Mouse (Mus musculus) yolk sac, embryonic 10.5 days (tissue): ENCODE measurements around the gene 1700025G04Rik.
A peak's percentile ranks its signal among the peaks of the same experiment; 100 is the strongest.

Source experiments
- DNase-seq: peaks from one replicate; pipeline ENCODE4 v3.0.0-alpha.2; 2017; ENCODE audit warnings: low spot score

Gene 1700025G04Rik

DNA sequence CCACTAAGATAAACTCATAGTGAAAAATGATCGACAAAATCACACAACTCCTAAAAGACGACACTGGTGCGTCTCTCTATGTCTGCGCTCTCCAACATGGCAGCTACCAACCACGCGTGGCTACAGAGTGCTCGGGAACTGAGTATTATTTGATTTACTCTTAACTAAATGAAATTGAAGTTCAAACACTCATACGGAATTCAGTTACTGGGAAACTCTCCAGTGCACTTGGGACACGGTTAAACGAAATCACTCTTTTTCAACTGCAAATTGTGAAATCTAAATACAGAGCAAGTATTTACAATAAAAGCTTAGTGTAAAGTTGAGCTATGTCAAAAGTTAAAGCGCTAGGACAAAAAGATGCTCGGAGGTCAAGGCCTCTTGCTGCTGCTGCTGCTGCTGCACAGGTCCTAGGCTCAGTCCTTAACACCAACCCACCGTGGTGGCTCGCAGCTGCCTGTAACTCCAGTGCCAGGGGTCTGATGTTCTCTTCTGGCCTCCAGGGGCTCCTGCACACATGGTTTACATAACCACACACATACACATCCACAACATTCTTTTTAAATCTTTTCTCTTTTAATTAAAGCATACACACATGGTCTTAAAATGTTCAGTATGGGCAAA lies 13.6 kb downstream of the 1700025G04Rik start:
- DNase-seq, result no peak

DNA sequence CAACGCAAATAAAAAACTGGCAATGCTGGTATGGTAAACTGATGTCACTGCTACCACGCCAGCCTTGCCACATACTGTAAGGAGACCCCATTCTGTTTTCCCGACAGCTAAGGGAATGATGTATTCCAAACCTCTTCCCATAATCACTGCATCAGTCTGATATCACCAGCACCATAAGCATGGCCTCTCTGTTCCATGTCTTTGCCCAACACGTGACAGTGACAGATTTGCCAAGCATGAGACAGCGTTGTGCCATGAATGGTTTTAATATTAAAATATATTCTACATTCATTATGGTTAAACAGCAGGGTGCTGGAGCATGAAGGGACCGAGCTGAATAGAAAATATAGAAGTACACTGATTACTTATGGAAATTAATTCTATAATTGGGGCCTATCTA lies 14.2 kb downstream of the 1700025G04Rik start:
- no peak for DNase-seq

DNA sequence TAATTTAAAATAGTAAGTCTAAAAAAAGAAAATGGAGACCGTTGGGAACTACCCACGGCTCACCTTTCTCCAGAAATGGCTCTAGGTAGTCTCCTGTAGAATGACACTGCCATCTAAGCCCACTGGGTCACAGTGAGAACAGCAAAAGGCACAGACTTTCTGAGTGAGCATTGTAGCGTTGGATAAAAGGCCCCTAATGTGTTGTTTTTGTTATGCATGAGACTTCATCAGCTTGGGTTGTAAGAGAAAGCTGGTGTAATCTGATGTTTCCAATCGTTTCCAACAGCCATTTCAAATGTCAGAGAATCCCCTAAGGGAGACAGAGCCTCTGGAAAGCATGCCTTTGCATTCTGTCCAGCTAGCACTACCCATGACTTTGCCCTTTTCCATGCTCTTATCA lies 19.5 kb downstream of the 1700025G04Rik start:
- no peak for DNase-seq

DNA sequence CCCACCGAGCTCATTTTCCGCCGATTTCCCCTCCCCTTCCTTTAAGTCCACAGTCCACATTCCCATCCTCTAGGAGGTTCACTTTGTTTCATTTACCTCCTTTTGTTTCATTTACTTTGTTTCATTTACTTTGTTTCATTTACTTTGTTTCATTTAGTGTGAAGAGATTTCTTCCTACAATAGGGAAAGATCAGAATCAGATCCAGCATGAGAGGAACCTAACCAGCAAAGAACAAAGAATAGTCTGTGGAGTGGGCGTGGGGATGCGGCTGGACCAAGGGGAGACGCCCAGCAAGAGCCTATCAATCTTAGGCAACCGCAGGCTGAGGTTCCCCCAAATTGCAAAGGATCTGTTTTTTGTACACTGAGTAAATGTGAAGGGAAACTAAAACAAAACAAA lies 20.2 kb downstream of the 1700025G04Rik start:
- no peak for DNase-seq

DNA sequence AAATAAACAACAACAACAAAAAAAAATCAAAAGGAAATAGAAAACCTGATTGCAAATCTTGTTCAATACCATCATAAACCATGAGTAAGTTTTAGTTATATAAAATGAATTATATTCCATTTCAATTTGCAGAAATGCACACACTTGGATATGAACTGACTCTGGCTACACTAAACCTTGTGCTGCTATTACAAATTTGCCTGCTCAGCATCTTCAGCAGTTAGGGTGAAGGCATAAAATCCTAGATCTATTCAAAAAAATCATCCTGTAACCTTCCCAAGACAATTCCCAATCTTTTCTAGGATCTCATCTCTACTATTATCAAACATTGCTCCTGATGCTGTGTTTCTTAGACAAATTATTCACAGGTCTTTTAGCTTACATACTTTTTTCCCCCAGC lies 22.0 kb downstream of the 1700025G04Rik start:
- no peak for DNase-seq

GRCm38 (mm10) chr1:152065527-152065926 lies 24.4 kb downstream of the 1700025G04Rik start:
- DNase-seq, result no peak

- no peak for DNase-seq
Observed at GRCm38 (mm10) chr1:152063357-152064145, 26.4 kb downstream of the 1700025G04Rik start.

DNA sequence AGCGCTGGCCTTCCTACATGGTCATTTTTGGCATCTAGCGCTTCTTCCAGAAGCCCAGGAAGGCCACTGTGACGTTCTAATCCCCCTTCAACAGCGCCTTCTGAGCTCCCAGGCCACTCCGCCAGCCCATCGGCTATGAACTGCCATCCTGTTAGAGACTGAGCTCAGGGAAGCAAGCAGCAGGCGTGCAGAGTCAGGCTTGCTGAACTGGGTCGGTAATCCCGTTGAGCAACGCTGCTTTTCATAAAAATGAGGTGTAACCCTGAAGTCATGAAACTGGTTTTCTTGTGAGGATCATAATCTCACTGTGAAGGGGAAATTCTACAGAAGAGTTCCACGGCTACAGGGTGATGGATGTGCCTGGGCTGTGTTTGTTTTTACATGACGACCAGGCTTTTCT lies 28.2 kb downstream of the 1700025G04Rik start:
- no peak for DNase-seq

GRCm38 (mm10) chr1:152060265-152060664 lies 29.7 kb downstream of the 1700025G04Rik start:
- no peak for DNase-seq

- DNase-seq, result no peak
Observed at GRCm38 (mm10) chr1:152058776-152059175, 31.1 kb downstream of the 1700025G04Rik start.

DNA sequence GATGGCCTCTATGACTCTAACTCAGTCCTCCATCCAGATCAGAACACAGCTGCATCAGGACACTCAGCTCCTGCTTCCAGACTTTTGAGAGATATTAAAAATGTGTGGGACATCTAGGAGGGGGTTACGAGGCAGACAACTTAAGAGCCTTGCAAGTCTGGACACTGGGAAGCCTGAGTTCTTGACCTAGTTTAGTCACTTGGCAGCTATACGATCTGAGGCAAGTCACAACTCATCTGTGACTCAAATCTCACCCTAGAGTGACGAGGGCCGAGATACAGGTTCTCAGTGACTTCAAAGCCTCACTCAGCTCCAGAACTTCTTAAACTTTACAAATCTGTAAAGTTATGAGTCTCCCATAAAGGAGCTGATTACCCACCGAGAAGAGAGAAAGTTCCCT lies 36.8 kb downstream of the 1700025G04Rik start:
- DNase-seq, result no peak

DNA sequence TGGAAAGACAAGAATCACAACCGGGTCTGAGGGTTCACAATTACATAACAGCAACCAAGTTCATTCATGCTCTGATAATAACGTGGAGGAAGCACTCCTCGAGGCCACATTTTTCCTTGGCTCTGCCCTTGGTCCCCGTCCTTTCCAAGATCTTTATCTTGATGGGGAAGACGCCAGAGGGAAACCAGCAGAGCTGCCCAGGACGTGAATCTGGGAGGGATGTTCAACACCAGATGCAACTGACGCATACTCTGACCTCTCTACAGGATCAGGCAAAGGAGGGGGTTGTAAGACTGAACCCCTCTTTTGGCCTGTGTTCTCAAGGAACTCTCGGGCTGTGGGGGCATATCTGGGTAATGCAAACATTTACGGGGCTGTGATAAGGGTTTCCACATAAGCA lies 38.1 kb downstream of the 1700025G04Rik start:
- no peak for DNase-seq

DNA sequence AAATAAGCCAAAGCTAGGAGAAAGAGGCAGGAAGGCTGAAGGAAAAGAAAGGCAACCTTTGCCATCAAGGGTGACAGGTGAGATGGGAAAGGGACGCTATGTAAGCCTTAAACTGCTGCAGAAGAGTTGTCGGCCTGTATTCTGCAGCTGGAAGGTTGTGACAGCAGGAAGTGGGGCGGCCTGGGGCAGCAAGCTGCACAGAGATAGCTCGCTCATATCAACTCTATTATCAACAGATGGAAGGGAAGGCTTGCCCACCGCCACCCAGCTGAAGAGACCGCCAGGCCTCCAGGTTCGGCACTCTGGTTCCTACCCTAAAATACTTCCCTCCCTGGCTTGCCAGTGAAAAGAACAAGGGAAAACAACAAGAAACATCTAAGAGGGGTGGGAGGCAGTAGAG lies 39.9 kb downstream of the 1700025G04Rik start:
- no peak for DNase-seq

- DNase-seq, result no peak
Observed at GRCm38 (mm10) chr1:152048291-152048690, 41.6 kb downstream of the 1700025G04Rik start.

DNA sequence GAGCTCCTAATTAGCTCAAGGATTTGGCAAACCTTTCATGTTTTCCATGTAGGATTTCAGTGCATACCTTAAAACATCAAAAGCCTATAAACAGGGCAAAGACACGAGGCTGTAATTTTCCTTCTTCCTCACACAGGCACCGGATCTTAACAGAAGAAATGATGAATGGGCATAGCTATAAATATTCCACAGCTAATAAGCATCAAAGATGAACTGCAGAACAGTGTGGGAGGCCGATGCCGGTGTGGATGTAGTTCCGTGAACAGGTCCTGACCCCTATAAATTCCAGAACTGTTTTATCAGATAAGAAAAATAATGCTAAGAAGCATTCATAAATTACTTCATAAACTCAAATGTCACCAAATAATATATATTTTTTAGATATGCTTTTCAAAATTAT lies 42.5 kb downstream of the 1700025G04Rik start:
- DNase-seq, result no peak

DNA sequence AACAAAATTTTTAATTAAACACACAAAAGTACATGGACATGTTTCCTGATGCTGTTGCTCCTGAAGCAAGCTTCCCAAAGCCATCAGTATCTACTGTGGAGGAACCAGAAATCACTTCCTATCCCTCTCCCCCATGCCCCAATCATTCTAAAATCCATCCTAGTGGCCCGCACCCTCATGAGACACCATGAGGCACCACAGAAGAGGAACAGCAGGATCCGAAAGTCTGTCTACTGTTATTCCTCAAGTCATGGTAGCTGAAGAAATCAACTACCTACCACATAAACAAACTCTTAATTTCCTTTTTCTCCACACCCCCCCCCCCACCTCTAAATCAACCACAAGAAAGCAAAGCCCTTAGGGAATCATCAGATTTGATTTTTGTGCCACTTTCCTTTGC lies 46.5 kb downstream of the 1700025G04Rik start:
- no peak for DNase-seq

DNA sequence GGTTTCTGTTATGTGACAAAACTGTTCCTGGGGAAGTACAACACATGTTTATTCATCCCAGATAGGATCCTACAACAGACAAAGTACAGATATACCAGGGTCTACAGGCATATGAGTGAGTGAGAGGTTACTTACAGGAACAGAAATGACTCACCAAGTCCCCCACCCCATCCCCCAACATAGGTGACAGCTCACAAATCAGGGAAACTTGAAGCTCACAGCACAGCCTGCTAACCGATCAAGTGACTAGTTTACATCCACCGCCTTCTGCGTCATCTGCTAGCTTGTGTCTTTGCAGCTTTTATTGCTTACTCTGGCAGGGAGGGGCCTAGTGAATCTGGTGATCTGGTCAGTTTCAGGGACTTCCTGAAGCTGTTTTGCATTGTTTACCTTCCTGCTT lies 47.5 kb downstream of the 1700025G04Rik start:
- DNase-seq, result no peak

DNA sequence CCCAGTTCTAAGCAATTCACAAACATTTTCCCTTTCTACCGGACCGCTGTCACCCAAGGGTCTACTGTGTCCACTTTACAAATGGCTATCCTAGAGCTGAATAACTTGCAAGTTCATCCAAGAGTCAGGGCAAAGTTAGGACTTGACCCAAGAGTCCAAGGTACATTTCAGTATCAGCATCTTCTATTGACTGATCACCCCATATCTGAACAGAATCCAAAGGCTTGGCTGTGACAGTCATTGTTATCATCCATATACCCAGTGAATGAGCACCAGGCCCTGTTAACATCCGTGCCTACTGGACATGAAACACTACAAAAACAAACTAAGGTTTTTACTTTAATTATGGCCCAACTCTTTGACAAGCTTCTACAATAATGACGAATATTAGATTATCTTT lies 48.9 kb downstream of the 1700025G04Rik start:
- no peak for DNase-seq

DNA sequence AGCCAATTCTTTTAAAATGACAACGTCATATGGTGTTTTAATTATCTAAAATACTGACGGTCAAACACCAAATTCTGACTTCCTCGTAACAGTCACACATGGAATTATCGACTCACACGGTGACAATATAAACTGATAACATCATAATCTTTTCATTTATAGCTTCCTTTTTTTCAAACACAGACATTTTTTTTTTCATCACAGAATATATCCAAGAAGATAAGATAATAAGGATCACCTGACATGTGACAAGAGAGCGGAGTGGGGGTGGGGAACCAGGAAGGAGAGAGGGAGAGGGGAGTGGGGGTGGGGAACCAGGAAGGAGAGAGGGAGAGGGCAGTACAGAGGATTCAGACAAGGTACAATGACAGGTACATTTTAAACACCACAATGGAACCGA lies 49.9 kb downstream of the 1700025G04Rik start:
- DNase-seq, result no peak

DNA sequence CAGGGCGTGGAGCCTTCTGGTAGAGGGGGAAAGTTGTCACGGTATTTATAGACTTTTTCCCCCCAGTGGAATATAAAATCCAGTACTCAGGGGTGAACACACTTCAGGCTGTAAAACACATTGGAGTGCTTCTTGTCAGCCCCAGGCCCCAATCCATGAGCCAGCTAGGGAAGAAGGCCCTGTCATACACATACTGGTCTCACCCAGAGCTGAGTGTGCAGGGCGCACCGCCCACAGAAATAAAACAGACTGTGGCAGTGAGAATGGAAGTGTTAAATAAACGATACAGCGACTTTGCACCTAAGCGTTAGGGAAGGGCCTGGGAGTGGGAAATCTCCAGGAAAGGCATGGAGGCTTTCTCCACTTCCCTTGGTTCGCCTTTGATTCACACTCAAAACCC lies 50.3 kb downstream of the 1700025G04Rik start:
- no peak for DNase-seq

DNA sequence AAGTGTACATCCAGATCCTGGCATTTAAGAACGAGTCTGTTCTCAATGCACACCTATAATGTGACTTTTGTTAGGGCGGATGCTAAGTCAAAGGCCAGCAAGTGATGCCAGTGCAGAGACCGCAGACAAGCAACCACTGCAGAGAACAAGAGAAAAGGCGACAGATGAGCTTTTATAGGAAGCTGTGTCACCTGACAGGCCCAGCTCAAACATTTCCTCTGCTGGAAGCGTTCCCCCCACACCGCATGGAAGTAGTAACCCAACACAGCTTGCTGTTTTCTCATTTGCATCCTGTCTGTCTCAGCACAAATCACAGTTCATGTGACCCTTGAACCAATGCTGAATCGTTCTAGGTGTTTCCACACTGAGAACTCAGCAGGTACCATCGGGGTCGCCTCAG lies 51.8 kb downstream of the 1700025G04Rik start:
- peak; percentile 64 for DNase-seq

DNA sequence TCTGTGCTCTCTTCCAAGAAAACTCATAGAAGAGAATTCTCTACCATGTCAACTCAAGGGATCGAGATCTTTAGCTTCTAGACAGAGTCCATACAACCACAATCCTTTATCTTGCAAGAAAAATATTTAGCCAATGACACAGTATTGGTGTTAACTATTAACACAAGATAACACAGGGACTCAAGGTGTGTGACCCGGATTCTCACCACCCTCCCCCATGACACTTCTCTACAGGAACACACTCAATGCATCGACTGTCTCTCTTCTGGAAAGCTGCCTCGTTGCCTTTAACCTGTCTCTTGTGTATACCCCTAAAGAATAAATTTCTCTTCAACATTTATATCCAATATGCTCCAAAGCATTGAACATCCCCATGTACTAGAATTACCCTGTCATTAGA lies 52.3 kb downstream of the 1700025G04Rik start:
- DNase-seq, result no peak

- no peak for DNase-seq
Observed at GRCm38 (mm10) chr1:152034766-152035165, 55.2 kb downstream of the 1700025G04Rik start.

GRCm38 (mm10) chr1:152033731-152034130 lies 56.2 kb downstream of the 1700025G04Rik start:
- no peak for DNase-seq
